Mouse (Mus musculus) thymus, adult 2 months (tissue): ENCODE data around the gene Tcta. TPM values are rescaled to one million over a fixed set of nuclear protein-coding genes. Genes with fewer than 3 reads are reported as not detected.
A peak's percentile ranks its signal among the peaks of the same experiment; 100 is the strongest.
"Not testable (repeated sequence)": the region's sequence is repeated elsewhere in the genome, so short reads cannot be mapped to it uniquely, and the experiment has no call there.

ENCODE experiments used
- DNase-seq: peaks from one replicate; pipeline ENCODE4 v3.0.0; 2021
- H3K27ac ChIP-seq: fragments of 200-500 bp; 2 replicates; pipeline ENCODE4 v1.5.1; 2012; ENCODE audit warnings: low read length, control low read depth; ENCODE audit not compliant: control insufficient read depth, insufficient read depth
- H3K27me3 ChIP-seq: fragments of 200-500 bp; 2 replicates; pipeline ENCODE4 v1.6.1; 2012; ENCODE audit warnings: mild to moderate bottlenecking, low read length, moderate library complexity, mixed read lengths; ENCODE audit not compliant: control insufficient read depth, insufficient read depth
- H3K36me3 ChIP-seq: fragments of 200-500 bp; 2 replicates; pipeline ENCODE4 v1.6.1; 2012; ENCODE audit warnings: mild to moderate bottlenecking, low read length, moderate library complexity; ENCODE audit not compliant: control insufficient read depth, insufficient read depth
- H3K4me1 ChIP-seq: fragments of 200-500 bp; replicated peaks from 2 replicates; pipeline ENCODE4 v1.6.1; 2012; ENCODE audit warnings: low read length; ENCODE audit not compliant: control insufficient read depth, insufficient read depth
- H3K4me3 ChIP-seq: fragments of 200-500 bp; 2 replicates; pipeline ENCODE4 v1.5.1; 2012; ENCODE audit warnings: mild to moderate bottlenecking, low read length, control low read depth, moderate library complexity; ENCODE audit not compliant: control insufficient read depth, insufficient read depth
- CTCF ChIP-seq: fragments of 200-500 bp; IDR thresholded peaks from 2 replicates; pipeline ENCODE4 v1.5.1; 2012; ENCODE audit warnings: mild to moderate bottlenecking, control low read depth, low read length, moderate library complexity, borderline replicate concordance; ENCODE audit not compliant: control insufficient read depth, poor library complexity, insufficient read depth; ENCODE audit errors: extremely low read depth
- POLR2A ChIP-seq: fragments of 200-500 bp; IDR thresholded peaks from 2 replicates; pipeline ENCODE4 v1.6.1; 2012; ENCODE audit warnings: mild to moderate bottlenecking, low read length, control low read depth, moderate library complexity; ENCODE audit not compliant: control insufficient read depth, poor library complexity, insufficient read depth; ENCODE audit errors: extremely low read depth
- WGBS: fragments of 180-500 bp; shearing (Covaris S2); methylation state at CpG from one replicate; pipeline ENCODE4 v1.1.7; 2018; 5-methylcytosine and 5-hydroxymethylcytosine counted together
- polyA plus RNA-seq: library from polyadenylated mRNA; depleted of rRNA; stranded (reverse); fragments of >200 nt; gene quantifications from 2 replicates; pipeline ENCODE4 v1.2.3, GENCODE M21; 2012

The Tcta gene
- polyA plus RNA-seq, 1 experiment, result 43.4 TPM

DNA sequence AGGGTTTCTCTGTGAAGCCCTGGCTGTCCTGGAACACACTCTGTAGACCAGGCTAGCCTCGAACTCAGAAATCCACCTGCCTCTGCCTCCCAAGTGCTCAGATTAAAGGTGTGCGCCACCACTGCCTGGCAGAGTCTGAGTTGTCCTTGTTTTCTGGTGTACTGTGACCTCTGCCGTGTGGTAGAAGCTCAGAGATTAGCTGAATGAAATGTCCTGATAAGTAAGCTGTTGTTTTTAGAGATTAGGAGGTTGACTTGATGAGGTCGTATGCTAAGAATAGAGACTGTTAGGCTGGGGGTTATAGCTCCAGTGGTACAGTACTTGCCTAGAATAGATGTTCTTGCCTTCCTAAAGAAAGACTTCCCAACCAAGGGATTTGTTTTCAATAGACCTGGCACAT, 1.2 kb downstream of the Tcta start:
- no peak for DNase-seq
- 94% methylated on average over 4 of the region's 4 CpGs for WGBS
- Histone ChIP-seq H3K36me3 (no peaks in the 10 kb centered on the region), H3K27ac (no peak overlapping the region), H3K4me3 (no peak overlapping the region), H3K4me1 (peaks cover 9% of the 10 kb centered on the region), H3K27me3 (no peaks in the 10 kb centered on the region)
- TF ChIP-seq POLR2A (no peak), CTCF (no peak)

GRCm38 (mm10) chr9:108301853-108302252, 4.1 kb downstream of the Tcta start:
- DNase-seq, result no peak
- no peak overlapping the region for H3K27ac ChIP-seq
- peaks cover 7% of the 10 kb centered on the region for H3K4me1 ChIP-seq
- WGBS, result 94% methylated on average over 3 of the region's 3 CpGs
- TF ChIP-seq CTCF (no peak), POLR2A (no peak)
- no peaks in the 10 kb centered on the region for H3K27me3 ChIP-seq
- no peaks in the 10 kb centered on the region for H3K36me3 ChIP-seq
- H3K4me3 ChIP-seq, result no peak overlapping the region

DNA sequence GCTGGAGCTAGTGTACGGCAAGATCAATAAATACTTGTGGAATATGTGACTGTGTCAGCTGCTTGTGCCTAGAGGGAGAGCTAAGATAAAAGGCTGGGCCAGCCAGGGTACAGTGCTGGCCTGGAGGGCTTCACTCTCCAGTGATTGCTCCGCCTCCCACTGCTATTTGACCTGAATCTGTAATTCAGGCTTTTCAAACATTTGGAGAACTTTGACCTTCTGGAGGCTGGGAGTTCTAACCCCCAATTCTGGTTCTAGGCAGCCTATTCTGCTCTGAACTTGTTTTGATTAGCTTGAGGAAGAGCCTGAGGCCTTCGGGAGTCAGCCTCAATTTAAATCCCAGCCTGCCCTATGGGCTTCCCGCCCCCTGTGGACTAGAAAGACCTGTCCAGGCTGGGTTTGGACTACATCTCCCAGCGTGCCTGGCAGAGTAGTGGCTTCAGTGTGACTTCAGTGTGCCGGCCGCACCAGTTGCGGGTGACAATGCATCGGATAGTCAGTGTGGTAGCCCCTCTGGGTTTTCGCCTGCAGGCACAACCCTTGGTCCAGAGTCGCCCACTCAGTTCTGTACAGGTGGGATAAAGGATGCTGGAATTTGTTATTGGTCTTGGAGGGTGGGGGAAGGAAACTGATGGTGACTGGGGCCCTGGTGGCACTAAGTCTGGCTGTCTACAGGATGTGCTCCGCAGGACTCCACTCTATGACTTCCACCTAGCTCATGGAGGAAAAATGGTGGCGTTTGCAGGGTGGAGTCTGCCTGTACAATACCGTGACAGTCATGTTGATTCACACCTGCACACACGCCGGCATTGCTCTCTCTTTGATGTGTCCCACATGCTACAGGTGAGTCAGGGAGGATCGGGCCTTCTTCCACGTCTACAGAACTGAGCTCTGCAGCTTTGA, 9.3 kb downstream of the Tcta start, which contains the start of gene Amt:
TSS of gene Amt (plus strand) at position 401 of the 903 bp plus-strand sequence.
- Histone ChIP-seq H3K36me3 (no peaks in the 10 kb centered on the region), H3K27ac (no peak within 1 kb of the TSS), H3K4me3 (no peak within 1 kb of the TSS), H3K4me1 (no peaks in the 10 kb centered on the region), H3K27me3 (no peaks in the 10 kb centered on the region)
- TF ChIP-seq POLR2A (no peak), CTCF (no peak)
- 88% methylated on average over 18 of the region's 18 CpGs for WGBS
- no peak for DNase-seq

GRCm38 (mm10) chr9:108290773-108291172, 15.2 kb downstream of the Tcta start:
- Histone ChIP-seq H3K4me3 (no peak overlapping the region), H3K36me3 (no peaks in the 10 kb centered on the region), H3K4me1 (0 out of 2 replicates have a peak, but pooled peaks cover 2% of the 10 kb centered on the region), H3K27me3 (no peaks in the 10 kb centered on the region), H3K27ac (no peak overlapping the region)
- TF ChIP-seq CTCF, result no peak
- TF ChIP-seq POLR2A, result no peak
- no peak for DNase-seq
- whole genome bisulfite sequencing, result 78% methylated on average over 6 of the region's 6 CpGs

GRCm38 (mm10) chr9:108290016-108290750, 15.8 kb downstream of the Tcta start, which contains the start of gene Nicn1:
Nicn1 (plus strand) TSS chr9:108290429.
- Histone ChIP-seq H3K27ac (no peak within 1 kb of the TSS), H3K4me3 (peak within 1 kb of the TSS; percentile 60), H3K36me3 (no peaks in the 10 kb centered on the region), H3K27me3 (no peaks in the 10 kb centered on the region), H3K4me1 (0 out of 2 replicates have a peak, but pooled peaks cover 2% of the 10 kb centered on the region)
- peak; percentile 89 for DNase-seq
- peak; percentile 60; the same call in 1 of the 2 replicates for TF ChIP-seq POLR2A
- no peak for TF ChIP-seq CTCF
- 2% methylated on average over 32 of the region's 32 CpGs for WGBS

- H3K27ac ChIP-seq, result no peak overlapping the region
- WGBS, result 73% methylated on average over 2 of the region's 2 CpGs
- no peak overlapping the region for H3K4me3 ChIP-seq
- no peak for DNase-seq
- H3K27me3 ChIP-seq, result no peaks in the 10 kb centered on the region
- no peak for TF ChIP-seq POLR2A
- TF ChIP-seq CTCF, result no peak
- no peaks in the 10 kb centered on the region for H3K36me3 ChIP-seq
- 0 out of 2 replicates have a peak, but pooled peaks cover 2% of the 10 kb centered on the region for H3K4me1 ChIP-seq
Measured at GRCm38 (mm10) chr9:108289347-108289746, 16.6 kb downstream of the Tcta start.

GRCm38 (mm10) chr9:108287526-108288238, 18.3 kb downstream of the Tcta start:
- not testable (repeated sequence) for H3K4me1 ChIP-seq, DNase-seq, H3K4me3 ChIP-seq, H3K27ac ChIP-seq, H3K27me3 ChIP-seq, H3K36me3 ChIP-seq
- WGBS, result 74% methylated on average over 6 of the region's 6 CpGs
